Mouse (Mus musculus) cerebellum, adult 2 months (tissue): Measurements from ENCODE around the gene Vmn2r85.

Source experiments
- CTCF ChIP-seq: fragments of 200-500 bp; IDR thresholded peaks from 2 replicates; pipeline ENCODE4 v1.5.1; 2011; ENCODE audit warnings: low read depth, mild to moderate bottlenecking, control low read depth, low read length, moderate library complexity, borderline replicate concordance; ENCODE audit not compliant: insufficient read depth
- POLR2A ChIP-seq: fragments of 200-500 bp; IDR thresholded peaks from 2 replicates; pipeline ENCODE4 v1.6.1; 2011; ENCODE audit warnings: low read length, control low read depth, borderline replicate concordance; ENCODE audit not compliant: insufficient read depth

DNA sequence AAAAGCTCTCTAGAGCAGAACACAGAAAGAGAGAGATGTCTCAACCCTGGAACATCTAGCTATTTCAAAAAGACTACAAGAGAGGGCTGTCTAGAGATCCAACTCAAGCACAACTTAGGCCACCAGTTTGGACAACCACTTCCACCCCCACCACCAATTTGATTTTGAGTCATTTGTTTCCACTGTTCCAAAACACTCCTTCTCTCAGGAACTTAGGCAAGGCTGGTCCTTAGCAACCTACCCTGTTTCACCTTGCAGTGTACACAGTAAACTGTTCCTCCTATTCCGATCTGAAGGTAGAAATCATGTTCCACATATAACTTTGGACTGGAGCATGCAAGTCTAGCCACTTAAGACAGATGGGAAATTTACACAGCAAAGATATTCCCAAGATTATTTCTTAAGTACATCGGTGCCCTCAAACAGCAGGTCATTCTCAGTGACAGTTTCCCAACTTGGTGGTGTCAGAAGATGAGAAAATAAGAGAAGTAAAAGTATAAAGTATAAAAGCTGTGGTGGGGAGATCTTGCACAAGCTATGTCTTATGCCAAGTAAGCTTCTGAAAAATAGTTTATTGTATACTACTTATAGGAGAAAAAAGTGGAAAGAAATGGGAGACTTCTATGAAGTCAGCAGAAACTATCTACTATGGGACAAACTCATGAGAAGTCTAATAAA, 59.4 kb downstream of the Vmn2r85 start:
- TF ChIP-seq CTCF (no peak), POLR2A (no peak)
